Mouse (Mus musculus) liver, postnatal 0 days (tissue): ENCODE measurements at regions not wholly inside any gene's neighbourhood (a gene's known extent, or its start where the extent isn't known, plus 50 kb on each side); places are given as distances from the start of the nearest gene placed in this dataset.

ENCODE experiments used
- ATAC-seq: fragments of 200-750 bp; cut with Nextera tagmentation; 2 replicates; pipeline ENCODE4 v1.8.0; 2017; ENCODE audit warnings: mild to moderate bottlenecking, moderate library complexity
- DNase-seq: peaks from one replicate; pipeline ENCODE4 v3.0.0-alpha.2; 2016
- H3K27ac ChIP-seq: fragments of 300-500 bp; sonication (generic); 2 replicates; pipeline ENCODE4 v1.5.1; 2014; ENCODE audit warnings: antibody characterized with exemption, moderate library complexity, mild to moderate bottlenecking, low read depth
- H3K27me3 ChIP-seq: fragments of 300-500 bp; sonication (generic); 2 replicates; pipeline ENCODE4 v1.6.1; 2014; ENCODE audit warnings: low read length, control low read depth, mixed read lengths; ENCODE audit not compliant: insufficient read depth
- H3K36me3 ChIP-seq: fragments of 300-500 bp; sonication (generic); replicated peaks from 2 replicates; pipeline ENCODE4 v1.6.1; 2014; ENCODE audit warnings: mild to moderate bottlenecking, control low read depth, low read length, moderate library complexity, mixed read lengths; ENCODE audit not compliant: insufficient read depth
- H3K4me1 ChIP-seq: fragments of 300-500 bp; sonication (generic); 2 replicates; pipeline ENCODE4 v1.6.1; 2014; ENCODE audit warnings: antibody characterized with exemption, mild to moderate bottlenecking, control low read depth; ENCODE audit not compliant: insufficient read depth
- H3K4me2 ChIP-seq: fragments of 300-500 bp; sonication (generic); 2 replicates; pipeline ENCODE4 v1.6.1; 2014; ENCODE audit warnings: low read depth, mild to moderate bottlenecking, low read length, moderate library complexity, mixed read lengths
- H3K4me3 ChIP-seq: fragments of 300-500 bp; sonication (generic); 2 replicates; pipeline ENCODE4 v1.5.1; 2014; ENCODE audit warnings: low read depth, low read length
- H3K9ac ChIP-seq: fragments of 300-500 bp; sonication (generic); replicated peaks from 2 replicates; pipeline ENCODE4 v1.6.1; 2014; ENCODE audit warnings: mild to moderate bottlenecking, moderate library complexity
- H3K9me3 ChIP-seq: fragments of 300-500 bp; sonication (generic); 2 replicates; pipeline ENCODE4 v1.6.1; 2016; ENCODE audit warnings: mild to moderate bottlenecking, control low read depth, low read length, mixed read lengths
- CTCF ChIP-seq: sonication (generic); IDR thresholded peaks from 2 replicates; pipeline ENCODE4 v1.5.1; 2016; ENCODE audit warnings: antibody characterized with exemption, low read depth
- EP300 ChIP-seq: IDR thresholded peaks from 2 replicates; pipeline ENCODE4 v1.6.1; 2016; ENCODE audit warnings: antibody characterized with exemption, low read depth, mild to moderate bottlenecking
- WGBS: fragments of 180-500 bp; shearing (Covaris S2); extraction: QIAGEN DNeasy Blood & Tissue Kit; methylation state at CpG from one replicate; pipeline ENCODE4 v1.1.7; 2014; ENCODE audit not compliant: insufficient replicate concordance; 5-methylcytosine and 5-hydroxymethylcytosine counted together

- Histone ChIP-seq H3K4me3 (no peak overlapping the region), H3K4me2 (no peak overlapping the region), H3K9ac (no peak overlapping the region), H3K27ac (no peak overlapping the region), H3K27me3 (no peaks in the 10 kb centered on the region), H3K9me3 (no peaks in the 10 kb centered on the region), H3K4me1 (peaks cover 8% of the 10 kb centered on the region), H3K36me3 (no peaks in the 10 kb centered on the region)
- 69% methylated on average over 5 of the region's 5 CpGs for WGBS
- no peak for TF ChIP-seq CTCF
- no peak for DNase-seq
- ATAC-seq, result no peak
Measured at GRCm38 (mm10) chr12:25245251-25245650, 148.3 kb upstream of the Id2 start.

DNA sequence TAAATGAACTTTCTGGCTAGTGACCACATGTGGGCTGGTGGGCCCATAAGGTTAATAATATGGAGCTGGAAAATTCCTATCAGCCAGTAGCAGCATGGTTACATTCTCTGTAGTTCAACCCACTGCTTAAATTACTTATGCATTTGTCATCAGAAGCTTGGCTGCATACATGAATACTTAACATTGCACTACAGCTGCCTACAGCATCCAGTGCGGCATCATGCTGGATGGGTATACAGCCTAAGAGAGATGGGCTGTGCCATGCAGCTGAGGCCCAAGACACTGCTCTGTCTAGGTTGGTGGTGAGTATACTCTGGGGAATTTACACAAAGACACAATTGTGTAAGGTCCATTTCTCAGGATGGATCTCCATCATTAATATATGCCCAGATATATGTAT lies 147.7 kb upstream of the Id2 start:
- no peak overlapping the region for H3K9ac ChIP-seq
- WGBS, result 82% methylated on average over 1 of the region's 1 CpGs
- no peaks in the 10 kb centered on the region for H3K36me3 ChIP-seq

DNA sequence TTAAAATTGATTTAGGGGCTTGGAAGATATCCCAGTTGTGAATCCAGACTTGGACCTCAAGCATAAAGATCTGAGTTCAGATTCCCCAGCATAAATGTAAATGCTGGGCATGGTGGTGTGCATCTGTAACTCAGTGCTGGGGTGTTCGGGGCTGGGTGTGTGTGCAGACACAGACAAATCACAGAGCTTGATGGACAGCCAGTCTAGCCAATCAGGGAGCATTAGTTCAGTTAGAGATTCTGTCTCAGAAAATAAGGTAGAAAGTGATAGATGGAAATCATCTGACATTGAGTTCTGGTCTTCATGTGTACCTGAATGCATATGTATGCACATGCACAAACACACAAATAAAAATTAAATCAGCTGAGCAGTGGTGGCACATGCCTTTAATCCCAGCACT lies 147.0 kb upstream of the Id2 start:
- Histone ChIP-seq H3K36me3 (no peaks in the 10 kb centered on the region), H3K4me3 (no peak overlapping the region), H3K4me1 (peaks cover 3% of the 10 kb centered on the region), H3K4me2 (no peak overlapping the region), H3K27me3 (no peaks in the 10 kb centered on the region), H3K9me3 (no peaks in the 10 kb centered on the region), H3K9ac (no peak overlapping the region), H3K27ac (no peak overlapping the region)
- 70% methylated on average over 1 of the region's 1 CpGs for WGBS
- no peak for ATAC-seq
- TF ChIP-seq EP300 (no peak), CTCF (no peak)
- DNase-seq, result no peak

More for the DNA sequence above, 147.7 kb upstream of the Id2 start:
- Histone ChIP-seq H3K4me2 (no peak overlapping the region), H3K4me3 (no peak overlapping the region), H3K27me3 (no peaks in the 10 kb centered on the region), H3K27ac (no peak overlapping the region), H3K4me1 (peaks cover 9% of the 10 kb centered on the region), H3K9me3 (no peaks in the 10 kb centered on the region)
- ATAC-seq (no peak), DNase-seq (no peak)
- TF ChIP-seq EP300, result no peak
- no peak for TF ChIP-seq CTCF

- no peak overlapping the region for H3K4me2 ChIP-seq
- H3K4me1 ChIP-seq, result peaks cover 3% of the 10 kb centered on the region
- DNase-seq, result no peak
- ATAC-seq, result no peak
- H3K27me3 ChIP-seq, result no peaks in the 10 kb centered on the region
- WGBS, result 42% methylated on average over 3 of the region's 3 CpGs
- H3K4me3 ChIP-seq, result no peak overlapping the region
- no peaks in the 10 kb centered on the region for H3K9me3 ChIP-seq
- TF ChIP-seq EP300 (no peak), CTCF (no peak)
- H3K27ac ChIP-seq, result no peak overlapping the region
- H3K9ac ChIP-seq, result no peak overlapping the region
- H3K36me3 ChIP-seq, result no peaks in the 10 kb centered on the region
Measured at GRCm38 (mm10) chr12:25242369-25242768, 145.4 kb upstream of the Id2 start.

DNA sequence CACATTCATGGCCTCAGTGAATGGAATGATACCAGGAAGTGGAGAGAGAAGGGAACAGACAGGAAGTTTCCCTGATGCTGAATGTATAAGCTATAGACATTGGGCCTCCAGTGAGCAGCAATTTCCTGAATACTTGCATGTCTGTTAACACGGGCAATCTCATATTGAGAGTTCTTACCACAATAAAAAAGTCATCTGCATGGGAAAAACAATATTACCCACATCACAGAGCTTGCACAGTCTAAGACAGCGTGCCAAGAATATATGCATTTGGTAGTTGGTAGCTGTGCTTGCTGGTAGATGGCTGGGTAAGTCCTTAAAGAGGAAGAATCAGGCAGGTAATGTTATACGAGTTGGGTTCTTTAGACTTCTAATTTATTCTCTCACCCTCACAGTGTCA lies 144.7 kb upstream of the Id2 start:
- ATAC-seq, result no peak
- no peak for DNase-seq
- Histone ChIP-seq H3K9ac (no peak overlapping the region), H3K4me3 (no peak overlapping the region), H3K4me2 (no peak overlapping the region), H3K9me3 (no peaks in the 10 kb centered on the region), H3K4me1 (peaks cover 3% of the 10 kb centered on the region), H3K36me3 (no peaks in the 10 kb centered on the region), H3K27me3 (no peaks in the 10 kb centered on the region), H3K27ac (no peak overlapping the region)
- TF ChIP-seq EP300, result no peak
- no peak for TF ChIP-seq CTCF
- WGBS, result 52% methylated on average over 3 of the region's 3 CpGs

- Histone ChIP-seq H3K4me2 (no peak overlapping the region), H3K9ac (no peak overlapping the region), H3K27me3 (no peaks in the 10 kb centered on the region), H3K9me3 (no peaks in the 10 kb centered on the region), H3K27ac (no peak overlapping the region), H3K36me3 (no peaks in the 10 kb centered on the region), H3K4me1 (peaks cover 3% of the 10 kb centered on the region), H3K4me3 (no peak overlapping the region)
- WGBS, result 68% methylated on average over 3 of the region's 3 CpGs
- DNase-seq, result no peak
- TF ChIP-seq EP300 (no peak), CTCF (no peak)
- no peak for ATAC-seq
Measured at GRCm38 (mm10) chr12:25240796-25241195, 143.9 kb upstream of the Id2 start.

DNA sequence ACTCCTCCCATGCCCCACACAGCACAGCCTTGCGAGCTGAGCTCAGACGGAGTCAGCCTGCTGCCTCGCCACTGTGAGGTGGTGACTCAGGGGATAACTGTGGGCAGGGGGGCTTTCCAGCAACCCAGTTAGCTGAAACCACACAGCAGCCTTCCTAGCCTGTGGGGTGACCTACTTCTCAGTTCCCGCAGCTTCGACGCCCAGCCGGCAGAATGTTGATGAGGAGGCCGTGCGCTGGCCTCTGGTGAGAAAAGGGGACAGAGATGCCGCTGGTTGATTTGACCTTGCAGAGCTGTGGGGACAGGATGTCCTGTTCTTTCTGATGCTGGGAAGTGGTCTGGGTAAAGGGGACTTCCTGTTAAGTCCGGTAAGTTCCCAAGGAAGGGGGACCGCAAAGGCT lies 143.2 kb upstream of the Id2 start:
- Histone ChIP-seq H3K4me2 (no peak overlapping the region), H3K4me3 (no peak overlapping the region), H3K27me3 (no peaks in the 10 kb centered on the region), H3K4me1 (peaks cover 3% of the 10 kb centered on the region), H3K9ac (no peak overlapping the region), H3K27ac (peak overlapping the region; percentile 64), H3K36me3 (no peaks in the 10 kb centered on the region), H3K9me3 (no peaks in the 10 kb centered on the region)
- 28% methylated on average over 12 of the region's 12 CpGs for WGBS
- peak; percentile 44 for DNase-seq
- ATAC-seq, result peak; percentile 72
- TF ChIP-seq EP300, result peak; percentile 95
- TF ChIP-seq CTCF, result no peak
